Comparison of ENCODE assay signal across 27 mouse cellular contexts in the genomic region with DNA sequence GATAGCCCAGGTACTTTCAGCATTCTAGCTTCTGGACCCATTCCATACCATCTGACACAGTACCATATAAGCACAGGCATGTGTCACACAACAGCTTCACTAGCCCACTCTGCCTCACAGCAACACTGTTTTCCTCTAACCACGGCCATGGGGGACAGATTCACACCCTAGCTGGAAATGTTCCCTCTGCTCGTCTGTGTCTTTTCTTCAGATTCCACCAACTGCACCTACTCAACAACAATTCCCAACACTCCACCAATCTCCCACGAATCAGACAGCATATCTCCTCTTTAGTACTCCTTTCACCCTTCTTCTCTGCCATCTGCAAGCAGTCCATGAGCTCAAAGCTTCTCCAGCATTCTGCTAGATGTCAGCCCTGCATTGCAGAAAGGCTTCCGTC. TPM values are rescaled to one million over a fixed set of nuclear protein-coding genes. Genes with fewer than 3 reads are reported as not detected.
DNase-seq lines count a peak whose midpoint lies in the region.
"Had no signal": no experiment of that assay in that cellular context is flagged by ENCODE, and none has a peak within 500 bp of the region (broad histone marks: within the 10 kb centered on the region; RNA-seq: fewer than 3 reads in every experiment).

No protein-coding gene starts in this region.

- H3K36me3 ChIP-seq in heart, embryonic 10.5 days = peaks cover 23% of the 10 kb centered on the region
- H3K36me3 ChIP-seq: G1E had no signal

- no peak overlapping the region for H3K27ac ChIP-seq in heart, embryonic 10.5 days
- H3K27ac ChIP-seq: embryonic facial prominence, embryonic 10.5 days; embryonic facial prominence, embryonic 13.5 days; forebrain, embryonic 12.5 days; forebrain, embryonic 15.5 days; heart, embryonic 13.5 days; hindbrain, embryonic 14.5 days; hindbrain, postnatal 0 days had no signal

- no peak overlapping the region for H3K4me3 ChIP-seq in heart, embryonic 10.5 days
- H3K4me3 ChIP-seq: embryonic facial prominence, embryonic 10.5 days; embryonic facial prominence, embryonic 13.5 days; erythroblast, embryonic 14.5 days; forebrain, embryonic 12.5 days; forebrain, embryonic 15.5 days; heart, embryonic 13.5 days had no signal

- peaks cover 17% of the 10 kb centered on the region for H3K4me1 ChIP-seq in heart, embryonic 10.5 days

- 85% methylated on average over 4 of the region's 4 CpGs for WGBS in heart, embryonic 10.5 days

- no peaks in the 10 kb centered on the region for H3K27me3 ChIP-seq in heart, embryonic 10.5 days (ENCODE audit: insufficient read depth, poor library complexity, severe bottlenecking)
- H3K27me3 ChIP-seq: CH12.LX; embryonic facial prominence, embryonic 13.5 days; forebrain, embryonic 12.5 days; forebrain, embryonic 15.5 days; heart, embryonic 13.5 days had no signal

- no peaks in the 10 kb centered on the region for H3K9me3 ChIP-seq in heart, embryonic 10.5 days
- H3K9me3 ChIP-seq: embryonic facial prominence, embryonic 10.5 days; embryonic facial prominence, embryonic 13.5 days; forebrain, embryonic 12.5 days; forebrain, embryonic 15.5 days; G1E; heart, embryonic 13.5 days had no signal

- peak; percentile 38 to 70 for DNase-seq in frontal cortex, adult 2 months (ENCODE audit: extremely low spot score in 1 of 2, low spot score in 1 of 2)
- no peak for DNase-seq in frontal cortex, postnatal 10 days (ENCODE audit: low spot score in 2 of 2)
- peak; percentile 61 for DNase-seq in heart, adult 11 months
- no peak for DNase-seq in heart, embryonic 10.5 days (ENCODE audit: low spot score)
- DNase-seq in right cerebral cortex, adult 18-20 months = peak; percentile 52
- DNase-seq in right cerebral cortex, postnatal 14 days = no peak
- DNase-seq in telencephalon, adult 2 months (ENCODE audit: low read depth, low spot score) = peak; percentile 58
- DNase-seq: adrenal gland, adult 2 months; adrenal gland, postnatal 14 days; B cell, adult 2 months; cerebellum, adult 11-12 months; cerebellum, adult 8-10 months; cerebellum, postnatal 10 days; cerebellum, postnatal 36 days; embryo, embryonic 11 days; heart, postnatal 14 days; heart, postnatal 4 days had no signal

RNA-seq across cellular contexts. Expression of a gene that starts 11.5 kb away (rescaled TPM):
- 35.5 and 36.6 TPM in 2 replicates for polyA plus RNA-seq in frontal cortex, adult 2 months (2012; rRNA removed)
- 21.3 and 23.1 TPM in 2 replicates for polyA plus RNA-seq in heart, embryonic 10.5 days (2016; fragmentation: Nextera tagmentation; extraction: Ambion mirVana)

Comparison
In these comparisons a context has a peak if more than half of its experiments do, and no peak if none do; other contexts are left out.
1. DNase-seq: peak in frontal cortex, adult 2 months (2 of 2), heart, adult 11 months (single experiment), right cerebral cortex, adult 18-20 months (single experiment) and telencephalon, adult 2 months (single experiment); none in frontal cortex, postnatal 10 days (0 of 2), heart, embryonic 10.5 days (single experiment) and right cerebral cortex, postnatal 14 days (single experiment).